Comparison of ENCODE assay signal across 23 mouse cellular contexts in genomic region chr5:151717923-151718322, GRCm38 (mm10).
DNase-seq lines count a peak whose midpoint lies in the region; ATAC-seq and TF ChIP-seq lines count a peak whose summit lies in the region.
"Had no signal": no experiment of that assay in that cellular context is flagged by ENCODE, and none has a peak within 500 bp of the region (broad histone marks: within the 10 kb centered on the region; RNA-seq: fewer than 3 reads in every experiment).

No protein-coding gene starts in this region.

- H3K4me2 ChIP-seq in heart, postnatal 0 days (ENCODE audit: low read depth, low read length), result no peak overlapping the region
- no peak overlapping the region for H3K4me2 ChIP-seq in lung, embryonic 14.5 days
- H3K4me2 ChIP-seq: hindbrain, embryonic 15.5 days; intestine, embryonic 15.5 days; kidney, embryonic 15.5 days; limb, embryonic 15.5 days; midbrain, embryonic 13.5 days had no signal

- H3K4me1 ChIP-seq in heart, postnatal 0 days (ENCODE audit: control insufficient read depth, insufficient read depth), result no peaks in the 10 kb centered on the region
- H3K4me1 ChIP-seq in lung, embryonic 14.5 days (ENCODE audit: insufficient read depth), result no peaks in the 10 kb centered on the region
- no peaks in the 10 kb centered on the region for H3K4me1 ChIP-seq in MEL (ENCODE audit: control insufficient read depth in 1 of 2, insufficient read depth in 2 of 2, low read length in 2 of 2)
- H3K4me1 ChIP-seq: forebrain, embryonic 10.5 days; hindbrain, embryonic 15.5 days; intestine, embryonic 15.5 days; kidney, embryonic 15.5 days; limb, embryonic 15.5 days; midbrain, embryonic 13.5 days had no signal

- no peaks in the 10 kb centered on the region for H3K27me3 ChIP-seq in heart, postnatal 0 days (ENCODE audit: control insufficient read depth, insufficient read depth, low read length)
- H3K27me3 ChIP-seq in lung, embryonic 14.5 days (ENCODE audit: insufficient read depth, low read length), result no peaks in the 10 kb centered on the region
- no peaks in the 10 kb centered on the region for H3K27me3 ChIP-seq in MEL (ENCODE audit: control insufficient read depth in 1 of 2, insufficient read depth in 2 of 2, low read length in 2 of 2)
- H3K27me3 ChIP-seq: hindbrain, embryonic 15.5 days; intestine, embryonic 15.5 days; kidney, embryonic 15.5 days; limb, embryonic 15.5 days; midbrain, embryonic 13.5 days had no signal

- H3K79me2 ChIP-seq in MEL (ENCODE audit: control insufficient read depth, insufficient read depth, low read length, poor library complexity), result no peaks in the 10 kb centered on the region

- H3K4me3 ChIP-seq in heart, postnatal 0 days (ENCODE audit: low read depth, low read length), result no peak overlapping the region
- no peak overlapping the region for H3K4me3 ChIP-seq in lung, embryonic 14.5 days (ENCODE audit: low read depth, low read length)
- no peak overlapping the region for H3K4me3 ChIP-seq in MEL (ENCODE audit: control insufficient read depth in 1 of 2, insufficient read depth in 1 of 2, low read depth in 2 of 2, low read length in 2 of 2)
- H3K4me3 ChIP-seq: forebrain, embryonic 10.5 days; heart, adult 2 months; hindbrain, embryonic 15.5 days; intestine, embryonic 15.5 days; kidney, embryonic 15.5 days; limb, embryonic 15.5 days; midbrain, embryonic 13.5 days had no signal

- H3K36me3 ChIP-seq in heart, postnatal 0 days (replicated peaks; ENCODE audit: control insufficient read depth, insufficient read depth, low read length), result no peaks in the 10 kb centered on the region
- H3K36me3 ChIP-seq in lung, embryonic 14.5 days (ENCODE audit: insufficient read depth), result no peaks in the 10 kb centered on the region
- H3K36me3 ChIP-seq in MEL (ENCODE audit: control insufficient read depth in 1 of 2, insufficient read depth in 2 of 2, low read length in 2 of 2), result no peaks in the 10 kb centered on the region
- H3K36me3 ChIP-seq: forebrain, embryonic 10.5 days; hindbrain, embryonic 15.5 days; intestine, embryonic 15.5 days; kidney, embryonic 15.5 days; limb, embryonic 15.5 days; midbrain, embryonic 13.5 days had no signal

- ATAC-seq in heart, postnatal 0 days (ENCODE audit: insufficient read depth, low read depth), result no peak
- no peak for ATAC-seq in lung, embryonic 14.5 days (ENCODE audit: insufficient read depth)
- peak; percentile 61; the same call in 1 of the 2 replicates for ATAC-seq in megakaryocyte-erythroid progenitor cell, adult 5-6 weeks (replicated peaks; ENCODE audit: low FRiP score, low TSS enrichment, poor library complexity, severe bottlenecking)
- ATAC-seq: intestine, embryonic 15.5 days; midbrain, embryonic 13.5 days had no signal

- no peak for DNase-seq in heart, postnatal 0 days (ENCODE audit: low spot score)
- DNase-seq in heart, adult 9 months (ENCODE audit: low spot score in 2 of 2), result no peak
- peak; percentile 38 for DNase-seq in lung, embryonic 14.5 days
- no peak for DNase-seq in lung, postnatal 4 days
- DNase-seq in MEL (ENCODE audit: low read depth, low spot score), result no peak
- DNase-seq in layer of hippocampus, adult 9-10 months (ENCODE audit: low spot score), result no peak
- DNase-seq in testis, postnatal 10 days (ENCODE audit: low spot score), result no peak
- DNase-seq: adrenal gland, postnatal 10 days; cerebellum, adult 8-10 months; gastrocnemius, postnatal 25 days; heart, adult 2 months; heart, postnatal 4 days; layer of hippocampus, adult 9-11 months; left cerebral cortex, postnatal 4 days; lung, adult 18-20 months; lung, postnatal 36 days had no signal

- TF ChIP-seq EP300 in heart, postnatal 0 days (IDR thresholded peaks at IDR 0.05; ENCODE audit: low read depth), result no peak
- no peak for TF ChIP-seq EP300 in MEL (IDR thresholded peaks at IDR 0.05; ENCODE audit: low read depth in 1 of 2, low read length in 2 of 2)

- peak; percentile 29 for TF ChIP-seq RAD21 in MEL (IDR thresholded peaks at IDR 0.05; ENCODE audit: low read depth, low read length)

- no peak overlapping the region for H3K27ac ChIP-seq in heart, postnatal 0 days (ENCODE audit: low read depth)
- no peak overlapping the region for H3K27ac ChIP-seq in lung, embryonic 14.5 days (ENCODE audit: low read depth)
- no peak overlapping the region for H3K27ac ChIP-seq in MEL (ENCODE audit: control insufficient read depth, low read depth, low read length)
- H3K27ac ChIP-seq: forebrain, embryonic 10.5 days; heart, adult 2 months; hindbrain, embryonic 15.5 days; intestine, embryonic 15.5 days; kidney, embryonic 15.5 days; limb, embryonic 15.5 days; midbrain, embryonic 13.5 days had no signal

- H3K9ac ChIP-seq in heart, postnatal 0 days (replicated peaks; ENCODE audit: low read depth, low read length), result no peak overlapping the region
- no peak overlapping the region for H3K9ac ChIP-seq in lung, embryonic 14.5 days
- no peak overlapping the region for H3K9ac ChIP-seq in MEL (ENCODE audit: control insufficient read depth, low read depth, low read length, poor library complexity, severe bottlenecking)
- H3K9ac ChIP-seq: hindbrain, embryonic 15.5 days; intestine, embryonic 15.5 days; kidney, embryonic 15.5 days; limb, embryonic 15.5 days; midbrain, embryonic 13.5 days had no signal

- WGBS in heart, postnatal 0 days, result 31% methylated on average over 1 of the region's 1 CpGs
- WGBS in lung, embryonic 14.5 days, result 41% methylated on average over 1 of the region's 1 CpGs

- no peaks in the 10 kb centered on the region for H3K9me3 ChIP-seq in heart, postnatal 0 days (replicated peaks; ENCODE audit: control insufficient read depth, low read length)
- H3K9me3 ChIP-seq in lung, embryonic 14.5 days (ENCODE audit: low read depth, low read length), result no peaks in the 10 kb centered on the region
- no peaks in the 10 kb centered on the region for H3K9me3 ChIP-seq in MEL (replicated peaks; ENCODE audit: insufficient read depth, low read length)
- H3K9me3 ChIP-seq: forebrain, embryonic 10.5 days; hindbrain, embryonic 15.5 days; intestine, embryonic 15.5 days; kidney, embryonic 15.5 days; limb, embryonic 15.5 days; midbrain, embryonic 13.5 days had no signal

- TF ChIP-seq CTCF in heart, postnatal 0 days (IDR thresholded peaks at IDR 0.05; ENCODE audit: low read depth), result peak; percentile 17
- TF ChIP-seq CTCF in lung, embryonic 14.5 days (IDR thresholded peaks at IDR 0.05; ENCODE audit: low read depth), result peak; percentile 29; the same call in 1 of the 2 replicates
- TF ChIP-seq CTCF in MEL (IDR thresholded peaks at IDR 0.05 in 2 of 3, conservative IDR thresholded peaks at IDR 0.05 in 1 of 3; ENCODE audit: control insufficient read depth in 1 of 3, insufficient read depth in 1 of 3, low read depth in 2 of 3, low read length in 3 of 3, poor library complexity in 1 of 3, severe bottlenecking in 1 of 3), result peak in 1 of 3 experiments; percentile 25; a peak in 1 of 6 replicates

- TF ChIP-seq POLR2A in MEL (IDR thresholded peaks at IDR 0.05; ENCODE audit: control insufficient read depth in 1 of 2, insufficient read depth in 1 of 2, low read depth in 1 of 2, low read length in 2 of 2, poor library complexity in 1 of 2), result no peak

TF ChIP-seq in MEL, 35 proteins besides CTCF, POLR2A, EP300 and RAD21:
- no peak for TF ChIP-seq UBTF (IDR thresholded peaks at IDR 0.05; ENCODE audit: borderline replicate concordance, insufficient read depth, low read depth, low read length)
- no peak for TF ChIP-seq MXI1 (IDR thresholded peaks at IDR 0.05; ENCODE audit: low read depth, low read length)
- no peak for TF ChIP-seq JUND (IDR thresholded peaks at IDR 0.05; ENCODE audit: low read depth, low read length)
- TF ChIP-seq USF1 (IDR thresholded peaks at IDR 0.05; ENCODE audit: low read depth, low read length), result no peak
- TF ChIP-seq MAZ (IDR thresholded peaks at IDR 0.05; ENCODE audit: low read depth, low read length), result no peak
- peak; percentile 23; the same call in 1 of the 2 replicates for TF ChIP-seq SMC3 (IDR thresholded peaks at IDR 0.05; ENCODE audit: low read depth, low read length)
- TF ChIP-seq ZNF384 (IDR thresholded peaks at IDR 0.05; ENCODE audit: low read depth, low read length), result no peak
